Mouse (Mus musculus): ENCODE results near the gene Unc79. TPM values are rescaled to one million over a fixed set of nuclear protein-coding genes. Genes with fewer than 3 reads are reported as not detected.

Gene Unc79
- total RNA-seq, 1 experiment from 2014 or later, result 6.1 TPM

- peak; percentile 22 for DNase-seq
These were observed 260.9 kb downstream of the Unc79 start for GRCm38 (mm10) chr12:103209581-103209980.

- DNase-seq, result no peak
These were observed 262.4 kb downstream of the Unc79 start for GRCm38 (mm10) chr12:103211078-103211477.

DNA sequence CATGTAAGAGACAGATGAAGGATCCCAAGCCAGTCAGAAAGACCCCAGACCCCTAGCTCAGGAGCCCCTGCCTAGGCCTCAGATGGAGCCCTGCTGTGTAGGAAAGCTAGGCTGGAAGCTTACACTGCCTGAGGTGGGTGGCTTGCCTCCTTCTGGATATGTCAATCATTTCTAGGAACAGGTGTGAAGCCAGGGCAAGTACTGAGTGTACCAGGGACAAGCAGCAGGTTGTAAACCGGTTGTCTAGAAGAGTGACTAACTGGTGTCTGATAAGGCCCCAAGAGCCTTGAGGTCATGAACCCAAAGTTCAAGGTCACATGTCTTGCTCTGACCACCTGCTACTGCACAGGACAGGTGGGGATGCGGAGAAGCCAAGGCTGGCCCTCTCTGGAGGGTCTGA lies 264.9 kb downstream of the Unc79 start:
- DNase-seq, result no peak

GRCm38 (mm10) chr12:103214270-103214669 lies 265.6 kb downstream of the Unc79 start:
- DNase-seq, result peak; percentile 79

GRCm38 (mm10) chr12:103214797-103215196 lies 266.1 kb downstream of the Unc79 start:
- no peak for DNase-seq

DNA sequence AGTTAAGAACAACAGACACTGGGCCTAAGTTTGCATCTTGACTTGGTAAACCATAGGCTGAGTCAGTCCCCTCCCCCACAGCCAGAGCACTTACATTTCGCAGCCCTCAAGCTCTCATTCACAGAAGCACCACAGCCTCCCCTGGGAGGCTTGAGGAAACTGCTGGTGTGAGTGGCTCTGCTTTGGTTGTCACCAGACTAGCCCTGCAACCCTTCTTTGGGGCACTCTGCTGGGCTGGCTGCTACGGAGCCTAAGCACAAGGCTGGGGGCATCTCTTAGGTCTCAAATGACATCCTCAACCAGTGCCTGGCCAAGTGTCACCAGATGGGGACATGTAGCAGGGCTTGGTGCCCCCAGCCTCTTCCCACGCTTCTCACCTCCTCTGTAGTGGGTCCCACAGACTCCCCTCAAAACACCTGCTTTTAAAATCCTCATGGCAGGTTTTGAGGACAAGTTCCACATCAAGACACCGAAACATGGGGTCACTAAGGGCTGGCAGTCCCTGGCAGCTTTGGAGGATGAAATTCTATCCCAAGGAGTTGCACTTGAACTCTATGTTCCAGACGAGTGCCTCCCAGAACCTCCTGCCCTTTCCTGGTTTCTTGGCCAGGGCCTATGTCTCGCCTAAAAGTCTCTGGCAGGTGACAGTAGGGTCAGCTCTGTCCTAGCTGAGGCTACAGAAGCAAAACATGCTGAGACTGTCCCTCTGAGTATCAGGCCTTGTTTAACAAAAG lies 267.4 kb downstream of the Unc79 start:
- DNase-seq, result no peak

GRCm38 (mm10) chr12:103223671-103224070 lies 275.0 kb downstream of the Unc79 start:
- DNase-seq, result no peak

- no peak for DNase-seq
These were observed 277.5 kb downstream of the Unc79 start for GRCm38 (mm10) chr12:103226121-103226520.

- no peak for DNase-seq
These were observed 280.4 kb downstream of the Unc79 start for GRCm38 (mm10) chr12:103229058-103229457.

Small RNA genes lying within 50 kb of the gene (microRNA-seq; reads per million reads assigned to microRNA genes)
- 0 reads per million in 2 experiments for gene Gm44324

Other genes with a start within 250 kb of the Unc79 start
- 72.0 and 79.8 TPM in 2 replicates for gene Itpk1, start 243.9 kb upstream of the Unc79 start, total RNA-seq (2021)
- 9.3 and 9.6 TPM in 2 replicates for gene Moap1, start 205.2 kb upstream of the Unc79 start, total RNA-seq (2021)
- gene Tmem251, start 205.1 kb upstream of the Unc79 start, total RNA-seq (2021), result 5.7 TPM in 2 replicates
- gene Gm28051, start 191.1 kb upstream of the Unc79 start, total RNA-seq (2021), result not detected in 2 replicates
- 15.6 and 16.9 TPM in 2 replicates for gene Gon7, start 191.1 kb upstream of the Unc79 start, total RNA-seq (2021)
- 32.4 and 36.4 TPM in 2 replicates for gene Ubr7, start 190.9 kb upstream of the Unc79 start, total RNA-seq (2021)
- 6.6 and 7.0 TPM in 2 replicates for gene Gm20604, start 190.2 kb upstream of the Unc79 start, total RNA-seq (2021)
- 42.5 and 44.4 TPM in 2 replicates for gene Btbd7, start 70.4 kb upstream of the Unc79 start, total RNA-seq (2021)
- not detected in 2 replicates for gene Cox8c, start 49.5 kb upstream of the Unc79 start, total RNA-seq (2021)

Data from adrenal gland, postnatal 14 days (tissue).